Mouse (Mus musculus): ENCODE data around the gene Aars2.
A peak's percentile ranks its signal among the peaks of the same experiment; 100 is the strongest.

The Aars2 gene

GRCm38 (mm10) chr17:45559732-45560525, 53.3 kb downstream of the Aars2 start:
- DNase-seq (ENCODE audit: low spot score) = no peak

GRCm38 (mm10) chr17:45563216-45563615, 56.6 kb downstream of the Aars2 start:
- DNase-seq (ENCODE audit: low spot score) = no peak

GRCm38 (mm10) chr17:45563655-45564530, 57.3 kb downstream of the Aars2 start, which contains the start of gene Slc35b2:
TSS of gene Slc35b2 (plus strand) at chr17:45563874.
- peak; percentile 91 for DNase-seq (ENCODE audit: low spot score)

GRCm38 (mm10) chr17:45564531-45565084, 58.0 kb downstream of the Aars2 start:
- DNase-seq (ENCODE audit: low spot score) = no peak

GRCm38 (mm10) chr17:45565103-45565502, 58.5 kb downstream of the Aars2 start:
- DNase-seq (ENCODE audit: low spot score) = no peak

- DNase-seq (ENCODE audit: low spot score) = no peak
Measured at GRCm38 (mm10) chr17:45566031-45566359, 59.4 kb downstream of the Aars2 start.

- no peak for DNase-seq (ENCODE audit: low spot score)
Measured at GRCm38 (mm10) chr17:45566360-45567161, 59.9 kb downstream of the Aars2 start.

GRCm38 (mm10) chr17:45567162-45567601, 60.5 kb downstream of the Aars2 start:
- DNase-seq (ENCODE audit: low spot score) = no peak

GRCm38 (mm10) chr17:45568990-45569389, 62.3 kb downstream of the Aars2 start:
- DNase-seq (ENCODE audit: low spot score) = no peak

- no peak for DNase-seq (ENCODE audit: low spot score)
Measured at GRCm38 (mm10) chr17:45569999-45570398, 63.4 kb downstream of the Aars2 start.
